Mouse (Mus musculus): ENCODE measurements around the gene Amh. TPM values are rescaled to one million over a fixed set of nuclear protein-coding genes. Genes with fewer than 3 reads are reported as not detected.

The Amh gene
- polyA plus RNA-seq, 1 experiment from 2014 or later, result 0.09 TPM

GRCm38 (mm10) chr10:80758651-80759050, 46.4 kb upstream of the Amh start:
- H3K4me1 ChIP-seq (replicated peaks; ENCODE audit: insufficient read depth, low read length), result peaks cover 29% of the 10 kb centered on the region
- no peak overlapping the region for H3K9ac ChIP-seq (ENCODE audit: low read depth, low read length)
- H3K27me3 ChIP-seq (ENCODE audit: insufficient read depth, low read length), result no peaks in the 10 kb centered on the region
- no peak for DNase-seq (ENCODE audit: low spot score)
- no peak overlapping the region for H3K4me3 ChIP-seq (replicated peaks; ENCODE audit: low read depth, low read length)
- H3K36me3 ChIP-seq (ENCODE audit: insufficient read depth, low read length), result no peaks in the 10 kb centered on the region
- no peak overlapping the region for H3K27ac ChIP-seq
- ATAC-seq (replicated peaks; ENCODE audit: low FRiP score, low read depth), result no peak
- no peak for TF ChIP-seq CTCF (IDR thresholded peaks at IDR 0.05; ENCODE audit: low read depth)
- no peaks in the 10 kb centered on the region for H3K9me3 ChIP-seq (replicated peaks; ENCODE audit: low read length)
- 69% methylated on average over 7 of the region's 7 CpGs for WGBS
- no peak overlapping the region for H3K4me2 ChIP-seq (ENCODE audit: low read length)

- peaks cover 29% of the 10 kb centered on the region for H3K4me1 ChIP-seq (replicated peaks; ENCODE audit: insufficient read depth, low read length)
- WGBS, result 79% methylated on average over 4 of the region's 4 CpGs
- TF ChIP-seq CTCF (IDR thresholded peaks at IDR 0.05; ENCODE audit: low read depth), result no peak
- DNase-seq (ENCODE audit: low spot score) (no peak), ATAC-seq (replicated peaks; ENCODE audit: low FRiP score, low read depth) (no peak)
- H3K9ac ChIP-seq (ENCODE audit: low read depth, low read length), result 0 out of 2 replicates have a peak overlapping the region, but pooled peaks have one; percentile 2
- no peaks in the 10 kb centered on the region for H3K27me3 ChIP-seq (ENCODE audit: insufficient read depth, low read length)
- H3K4me3 ChIP-seq (replicated peaks; ENCODE audit: low read depth, low read length), result no peak overlapping the region
- no peak overlapping the region for H3K4me2 ChIP-seq (ENCODE audit: low read length)
- H3K27ac ChIP-seq, result no peak overlapping the region
- H3K9me3 ChIP-seq (replicated peaks; ENCODE audit: low read length), result no peaks in the 10 kb centered on the region
- H3K36me3 ChIP-seq (ENCODE audit: insufficient read depth, low read length), result peaks cover 5% of the 10 kb centered on the region; the same call in 1 of the 2 replicates
These were observed 44.2 kb upstream of the Amh start for GRCm38 (mm10) chr10:80760596-80761524.

- Histone ChIP-seq H3K4me3 (replicated peaks; ENCODE audit: low read depth, low read length) (no peak overlapping the region), H3K9me3 (replicated peaks; ENCODE audit: low read length) (no peaks in the 10 kb centered on the region), H3K27me3 (ENCODE audit: insufficient read depth, low read length) (no peaks in the 10 kb centered on the region), H3K4me1 (replicated peaks; ENCODE audit: insufficient read depth, low read length) (peaks cover 19% of the 10 kb centered on the region), H3K4me2 (ENCODE audit: low read length) (no peak overlapping the region), H3K27ac (no peak overlapping the region), H3K36me3 (ENCODE audit: insufficient read depth, low read length) (peaks cover 11% of the 10 kb centered on the region; the same call in 1 of the 2 replicates), H3K9ac (ENCODE audit: low read depth, low read length) (no peak overlapping the region)
- DNase-seq (ENCODE audit: low spot score), result no peak
- 38% methylated on average over 3 of the region's 3 CpGs for WGBS
- ATAC-seq (replicated peaks; ENCODE audit: low FRiP score, low read depth), result no peak
- TF ChIP-seq CTCF (IDR thresholded peaks at IDR 0.05; ENCODE audit: low read depth), result no peak
These were observed 43.2 kb upstream of the Amh start for GRCm38 (mm10) chr10:80761821-80762220.

- 86% methylated on average over 2 of the region's 2 CpGs for WGBS
- Histone ChIP-seq H3K9ac (ENCODE audit: low read depth, low read length) (no peak overlapping the region), H3K4me2 (ENCODE audit: low read length) (no peak overlapping the region), H3K4me3 (replicated peaks; ENCODE audit: low read depth, low read length) (no peak overlapping the region), H3K27me3 (ENCODE audit: insufficient read depth, low read length) (no peaks in the 10 kb centered on the region), H3K36me3 (ENCODE audit: insufficient read depth, low read length) (peaks cover 24% of the 10 kb centered on the region), H3K27ac (no peak overlapping the region), H3K9me3 (replicated peaks; ENCODE audit: low read length) (no peaks in the 10 kb centered on the region), H3K4me1 (replicated peaks; ENCODE audit: insufficient read depth, low read length) (peaks cover 11% of the 10 kb centered on the region; the same call in 1 of the 2 replicates)
- TF ChIP-seq CTCF (IDR thresholded peaks at IDR 0.05; ENCODE audit: low read depth), result no peak
- DNase-seq (ENCODE audit: low spot score) (no peak), ATAC-seq (replicated peaks; ENCODE audit: low FRiP score, low read depth) (no peak)
These were observed 41.5 kb upstream of the Amh start for GRCm38 (mm10) chr10:80763502-80763901.

GRCm38 (mm10) chr10:80765746-80766145, 39.3 kb upstream of the Amh start:
- ATAC-seq (replicated peaks; ENCODE audit: low FRiP score, low read depth), result no peak
- Histone ChIP-seq H3K9me3 (replicated peaks; ENCODE audit: low read length) (no peaks in the 10 kb centered on the region), H3K4me3 (replicated peaks; ENCODE audit: low read depth, low read length) (no peak overlapping the region), H3K27me3 (ENCODE audit: insufficient read depth, low read length) (no peaks in the 10 kb centered on the region), H3K4me1 (replicated peaks; ENCODE audit: insufficient read depth, low read length) (peaks cover 10% of the 10 kb centered on the region; the same call in 1 of the 2 replicates), H3K9ac (ENCODE audit: low read depth, low read length) (no peak overlapping the region), H3K36me3 (ENCODE audit: insufficient read depth, low read length) (peaks cover 41% of the 10 kb centered on the region), H3K27ac (peak overlapping the region; percentile 31; the same call in 1 of the 2 replicates), H3K4me2 (ENCODE audit: low read length) (no peak overlapping the region)
- 83% methylated on average over 2 of the region's 2 CpGs for WGBS
- DNase-seq (ENCODE audit: low spot score), result no peak
- no peak for TF ChIP-seq CTCF (IDR thresholded peaks at IDR 0.05; ENCODE audit: low read depth)

- ATAC-seq (replicated peaks; ENCODE audit: low FRiP score, low read depth), result peak; percentile 25; the same call in 1 of the 2 replicates
- peak overlapping the region; percentile 31; the same call in 1 of the 2 replicates for H3K27ac ChIP-seq
These were observed 38.8 kb upstream of the Amh start for GRCm38 (mm10) chr10:80766161-80766815.

More at GRCm38 (mm10) chr10:80766161-80766815, 38.8 kb upstream of the Amh start:
- no peak for TF ChIP-seq CTCF (IDR thresholded peaks at IDR 0.05; ENCODE audit: low read depth)
- DNase-seq (ENCODE audit: low spot score), result no peak
- 76% methylated on average over 10 of the region's 10 CpGs for WGBS
- H3K9me3 ChIP-seq (replicated peaks; ENCODE audit: low read length), result no peaks in the 10 kb centered on the region
- 0 out of 2 replicates have a peak, but pooled peaks cover 5% of the 10 kb centered on the region for H3K4me1 ChIP-seq (replicated peaks; ENCODE audit: insufficient read depth, low read length)
- no peaks in the 10 kb centered on the region for H3K27me3 ChIP-seq (ENCODE audit: insufficient read depth, low read length)
- peaks cover 47% of the 10 kb centered on the region for H3K36me3 ChIP-seq (ENCODE audit: insufficient read depth, low read length)
- H3K4me2 ChIP-seq (ENCODE audit: low read length), result no peak overlapping the region
- H3K4me3 ChIP-seq (replicated peaks; ENCODE audit: low read depth, low read length), result no peak overlapping the region
- H3K9ac ChIP-seq (ENCODE audit: low read depth, low read length), result no peak overlapping the region

Measured in kidney, postnatal 0 days (tissue).